ENCODE assay signal across 13 mouse cellular contexts in the genomic region with DNA sequence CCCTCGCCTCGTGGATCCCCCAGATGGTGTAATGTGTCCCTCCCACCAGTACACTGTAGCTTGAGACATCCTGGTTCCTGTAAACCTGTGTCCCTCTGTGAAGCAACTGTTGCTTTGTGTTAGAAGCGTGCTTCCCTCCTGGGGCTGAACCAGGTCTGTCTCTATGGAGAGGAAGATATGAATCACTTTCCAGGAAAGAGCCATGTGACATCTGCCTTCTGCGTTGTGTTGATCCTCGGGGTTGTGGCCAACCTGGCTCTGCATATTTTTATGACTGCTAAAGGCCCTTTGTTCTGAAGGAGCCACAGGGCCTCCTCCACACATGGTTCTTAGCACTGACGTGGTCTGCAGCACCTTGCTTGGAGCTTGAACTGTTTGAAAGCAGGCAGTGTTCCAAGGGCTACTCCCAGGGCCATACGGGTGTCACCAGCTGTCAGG. TPM values are rescaled to one million over a fixed set of nuclear protein-coding genes. Genes with fewer than 3 reads are reported as not detected.
DNase-seq lines count a peak whose midpoint lies in the region; ATAC-seq and TF ChIP-seq lines count a peak whose summit lies in the region.
"Had no signal": no experiment of that assay in that cellular context is flagged by ENCODE, and none has a peak within 500 bp of the region (broad histone marks: within the 10 kb centered on the region; RNA-seq: fewer than 3 reads in every experiment).

No protein-coding gene starts in this region.

- no peak for TF ChIP-seq CTCF in midbrain, postnatal 0 days (IDR thresholded peaks at IDR 0.05)
- no peak for TF ChIP-seq CTCF in kidney, adult 2 months (conservative IDR thresholded peaks at IDR 0.05; ENCODE audit: insufficient read depth, insufficient read length, low read depth, low read length)
- TF ChIP-seq CTCF in small intestine, adult 2 months (IDR thresholded peaks at IDR 0.05; ENCODE audit: extremely low read depth, insufficient read length, insufficient replicate concordance, low read depth, low read length), result no peak

- ATAC-seq in midbrain, postnatal 0 days (ENCODE audit: low FRiP score), result 0 out of 2 replicates have a peak, but pooled peaks have one; percentile 38
- ATAC-seq: liver, postnatal 0 days had no signal

- no peaks in the 10 kb centered on the region for H3K27me3 ChIP-seq in midbrain, postnatal 0 days (ENCODE audit: insufficient read depth, low read length)
- H3K27me3 ChIP-seq in midbrain, embryonic 10.5 days (ENCODE audit: low read depth, poor library complexity, severe bottlenecking), result no peaks in the 10 kb centered on the region
- no peaks in the 10 kb centered on the region for H3K27me3 ChIP-seq in kidney, adult 2 months (replicated peaks; ENCODE audit: control insufficient read depth, insufficient read depth, low read length)
- no peaks in the 10 kb centered on the region for H3K27me3 ChIP-seq in small intestine, adult 2 months (ENCODE audit: control insufficient read depth, insufficient read depth, low read length)

- no peak overlapping the region for H3K27ac ChIP-seq in midbrain, postnatal 0 days (ENCODE audit: low read depth, low read length)
- H3K27ac ChIP-seq in midbrain, embryonic 10.5 days (replicated peaks), result no peak overlapping the region
- no peak overlapping the region for H3K27ac ChIP-seq in kidney, adult 2 months (ENCODE audit: insufficient read depth, low read depth, low read length)
- 0 out of 2 replicates have a peak overlapping the region, but pooled peaks have one; percentile 11 for H3K27ac ChIP-seq in small intestine, adult 2 months (ENCODE audit: insufficient read depth, low read depth, low read length)
- H3K27ac ChIP-seq: heart, embryonic 10.5 days had no signal

- H3K9ac ChIP-seq in midbrain, postnatal 0 days (replicated peaks; ENCODE audit: low read length, poor library complexity, severe bottlenecking), result no peak overlapping the region
- H3K9ac ChIP-seq: liver, postnatal 0 days had no signal

- no peak overlapping the region for H3K4me2 ChIP-seq in midbrain, postnatal 0 days (ENCODE audit: low read depth, low read length, poor library complexity, severe bottlenecking)

- no peak overlapping the region for H3K4me3 ChIP-seq in midbrain, postnatal 0 days (ENCODE audit: low read depth, low read length)
- H3K4me3 ChIP-seq in midbrain, embryonic 10.5 days, result no peak overlapping the region
- no peak overlapping the region for H3K4me3 ChIP-seq in kidney, adult 2 months (ENCODE audit: insufficient read depth, low read depth, low read length)
- H3K4me3 ChIP-seq in small intestine, adult 2 months (ENCODE audit: low read depth, low read length), result no peak overlapping the region
- H3K4me3 ChIP-seq: heart, embryonic 10.5 days had no signal

- H3K9me3 ChIP-seq in midbrain, postnatal 0 days (ENCODE audit: low read length), result no peaks in the 10 kb centered on the region
- H3K9me3 ChIP-seq in midbrain, embryonic 10.5 days (replicated peaks), result no peaks in the 10 kb centered on the region
- H3K9me3 ChIP-seq: heart, embryonic 10.5 days had no signal

- H3K4me1 ChIP-seq in midbrain, postnatal 0 days (ENCODE audit: insufficient read depth, low read length), result no peaks in the 10 kb centered on the region
- no peaks in the 10 kb centered on the region for H3K4me1 ChIP-seq in midbrain, embryonic 10.5 days
- no peaks in the 10 kb centered on the region for H3K4me1 ChIP-seq in kidney, adult 2 months (ENCODE audit: control insufficient read depth, insufficient read depth, low read length)
- no peaks in the 10 kb centered on the region; the same call in 1 of the 2 replicates for H3K4me1 ChIP-seq in small intestine, adult 2 months (ENCODE audit: control insufficient read depth, insufficient read depth, insufficient read length, low read length)
- H3K4me1 ChIP-seq: heart, embryonic 10.5 days had no signal

- DNase-seq in midbrain, postnatal 0 days (ENCODE audit: low spot score), result peak; percentile 41
- no peak for DNase-seq in midbrain, embryonic 10.5 days (ENCODE audit: low spot score)
- DNase-seq in cerebellum, adult 9-11 months, result peak; percentile 45
- DNase-seq in kidney, adult 2 months, result peak; percentile 61
- no peak for DNase-seq in adrenal gland, postnatal 4 days (ENCODE audit: low spot score in 2 of 2)
- DNase-seq in thymus, postnatal 14 days, result no peak
- no peak for DNase-seq in lung, postnatal 36 days
- DNase-seq: layer of hippocampus, adult 9-11 months; liver, postnatal 0 days; midbrain, embryonic 14.5 days; thymus, postnatal 4 days had no signal

- no peaks in the 10 kb centered on the region for H3K36me3 ChIP-seq in midbrain, postnatal 0 days (ENCODE audit: insufficient read depth, low read length)
- no peaks in the 10 kb centered on the region for H3K36me3 ChIP-seq in midbrain, embryonic 10.5 days
- H3K36me3 ChIP-seq in kidney, adult 2 months (ENCODE audit: control insufficient read depth, insufficient read depth, low read length), result no peaks in the 10 kb centered on the region
- peaks cover 75% of the 10 kb centered on the region for H3K36me3 ChIP-seq in small intestine, adult 2 months (ENCODE audit: control insufficient read depth, insufficient read depth, low read length)
- H3K36me3 ChIP-seq: heart, embryonic 10.5 days had no signal

- whole genome bisulfite sequencing in midbrain, postnatal 0 days, result 77% methylated on average over 7 of the region's 7 CpGs
- WGBS in midbrain, embryonic 10.5 days, result 87% methylated on average over 7 of the region's 7 CpGs
- 40% methylated on average over 7 of the region's 7 CpGs for WGBS in kidney, adult 2 months
- WGBS in small intestine, adult 2 months, result 27% methylated on average over 7 of the region's 7 CpGs

- no peak for TF ChIP-seq POLR2A in kidney, adult 2 months (IDR thresholded peaks at IDR 0.05; ENCODE audit: low read depth, low read length)
- TF ChIP-seq POLR2A in small intestine, adult 2 months (IDR thresholded peaks at IDR 0.05; ENCODE audit: low read depth, low read length), result no peak

RNA-seq across cellular contexts. Expression of a gene that starts 31.0 kb away (rescaled TPM):
- 0.14 and 0.55 TPM in 2 replicates for total RNA-seq in midbrain, postnatal 0 days (2014; rRNA removed)
- 0.38 and 0.59 TPM in 2 replicates for polyA plus RNA-seq in midbrain, postnatal 0 days (2015; fragmentation: Nextera tagmentation; extraction: Ambion mirVana)
- 0.05 and 0.19 TPM in 2 replicates for polyA plus RNA-seq in midbrain, embryonic 10.5 days (2016; fragmentation: Nextera tagmentation; extraction: Ambion mirVana)
- 19.2 and 23.4 TPM in 2 replicates for polyA plus RNA-seq in kidney, adult 2 months (2012; rRNA removed)
- polyA plus RNA-seq in small intestine, adult 2 months (2012; rRNA removed), result 185 and 248 TPM in 2 replicates
- total RNA-seq in adrenal gland, postnatal 4 days (2021), result 10 to 100 TPM; 87.1 to 92.1 TPM

Comparison
In these comparisons a context has a peak if more than half of its experiments do, and no peak if none do; other contexts are left out.
1. DNase-seq: peak in midbrain, postnatal 0 days (single experiment), cerebellum, adult 9-11 months (single experiment) and kidney, adult 2 months (single experiment); none in midbrain, embryonic 10.5 days (single experiment), adrenal gland, postnatal 4 days (0 of 2), thymus, postnatal 14 days (single experiment) and lung, postnatal 36 days (single experiment).
2. RNA of a gene that starts 31.0 kb away (polyA plus RNA-seq): 185 to 248 TPM in small intestine, adult 2 months and 19.2 to 23.4 TPM in kidney, adult 2 months; 0.38 to 0.59 TPM in midbrain, postnatal 0 days and 0.05 to 0.19 TPM in midbrain, embryonic 10.5 days; every median in the first group is over 10 times any median in the second.